Mouse (Mus musculus) C2C12 (cell line): Measurements from ENCODE around the gene Megf11.

Experiments used
- CEBPB ChIP-seq: IDR thresholded peaks from one replicate; pipeline ENCODE4 v1.6.1; 2011; ENCODE audit warnings: low read depth, mild to moderate bottlenecking, control low read depth, moderate library complexity
- CTCF ChIP-seq: IDR thresholded peaks from one replicate; pipeline ENCODE4 v1.5.1; 2011; ENCODE audit not compliant: control insufficient read depth, insufficient read depth, insufficient read length
- MAX ChIP-seq: IDR thresholded peaks from one replicate; pipeline ENCODE4 v1.6.1; 2011; ENCODE audit warnings: mild to moderate bottlenecking, control low read depth
- MYOD1 ChIP-seq: IDR thresholded peaks from one replicate; pipeline ENCODE4 v1.6.1; 2011; ENCODE audit warnings: low read depth; ENCODE audit not compliant: control insufficient read depth, insufficient read length
- MYOG ChIP-seq: IDR thresholded peaks from one replicate; pipeline ENCODE4 v1.6.1; 2011; ENCODE audit not compliant: control insufficient read depth, insufficient read length; ENCODE audit errors: extremely low read depth
- USF1 ChIP-seq: IDR thresholded peaks from one replicate; pipeline ENCODE4 v1.6.1; 2011; ENCODE audit warnings: low read depth, mild to moderate bottlenecking, control low read depth, moderate library complexity

- TF ChIP-seq CTCF (no peak), MYOD1 (no peak), CEBPB (no peak), MAX (no peak), MYOG (no peak), USF1 (no peak)
These were observed 62.1 kb downstream of the Megf11 start for GRCm38 (mm10) chr9:64447522-64447921.
